Mouse (Mus musculus) olfactory bulb, adult 2 months (tissue): ENCODE measurements around the gene Prss38.

Experiments
- CTCF ChIP-seq: fragments of 200-500 bp; IDR thresholded peaks from 2 replicates; pipeline ENCODE4 v1.5.1; 2012; ENCODE audit warnings: low read depth, mild to moderate bottlenecking, low read length, moderate library complexity; ENCODE audit not compliant: insufficient read depth
- POLR2A ChIP-seq: fragments of 200-500 bp; IDR thresholded peaks from 2 replicates; pipeline ENCODE4 v1.6.1; 2012; ENCODE audit warnings: mild to moderate bottlenecking, low read depth, low read length, moderate library complexity; ENCODE audit not compliant: insufficient read depth

DNA sequence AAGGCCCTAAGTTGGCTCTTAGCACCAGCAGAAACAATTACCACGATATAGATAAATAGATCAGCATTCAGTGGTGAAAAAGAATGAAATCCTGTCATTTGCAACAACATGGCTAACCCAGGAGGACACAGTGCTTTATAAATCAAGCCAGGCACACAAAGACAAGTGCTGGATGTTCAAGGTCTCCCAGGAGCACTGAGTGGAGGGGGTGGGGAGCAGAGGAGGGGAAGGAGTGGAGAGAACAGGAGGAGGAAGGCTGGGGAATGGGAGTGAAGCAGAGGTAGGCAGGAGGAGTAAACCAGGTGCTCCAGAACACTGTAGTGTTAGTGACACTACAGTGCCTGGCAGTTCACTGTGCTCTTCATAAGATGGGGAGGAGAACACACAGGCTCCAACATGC lies 30.3 kb upstream of the Prss38 start:
- TF ChIP-seq CTCF = no peak
- TF ChIP-seq POLR2A = no peak
